ENCODE assay signal across 20 mouse cellular contexts in the genomic region with DNA sequence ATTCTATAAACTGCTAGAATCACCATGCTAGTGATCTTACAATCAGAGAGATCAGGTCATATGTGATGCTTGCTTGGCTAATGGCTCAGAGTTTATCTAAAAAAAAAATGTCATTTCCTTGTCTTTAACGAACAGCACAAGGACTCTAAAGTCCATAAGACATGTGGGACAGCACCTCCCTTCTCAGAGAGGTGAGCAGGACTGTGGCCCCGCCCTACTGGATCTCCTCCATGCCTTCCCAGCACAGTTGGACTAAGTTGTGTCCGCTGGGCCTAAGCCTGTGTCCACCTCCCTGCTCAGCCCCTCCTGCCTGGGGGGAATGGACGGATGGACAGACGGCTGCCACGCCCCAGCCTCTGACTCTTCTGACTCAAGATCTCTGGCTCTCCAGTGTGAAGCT. TPM values are rescaled to one million over a fixed set of nuclear protein-coding genes. Genes with fewer than 3 reads are reported as not detected.
DNase-seq lines count a peak whose midpoint lies in the region; ATAC-seq and TF ChIP-seq lines count a peak whose summit lies in the region.
"Had no signal": no experiment of that assay in that cellular context is flagged by ENCODE, and none has a peak within 500 bp of the region (broad histone marks: within the 10 kb centered on the region; RNA-seq: fewer than 3 reads in every experiment).

No protein-coding gene starts in this region.

- no peak overlapping the region for H3K9ac ChIP-seq in intestine, embryonic 15.5 days
- H3K9ac ChIP-seq in intestine, embryonic 16.5 days (ENCODE audit: low read depth, low read length), result no peak overlapping the region
- no peak overlapping the region for H3K9ac ChIP-seq in stomach, postnatal 0 days (ENCODE audit: low read length)
- no peak overlapping the region for H3K9ac ChIP-seq in hindbrain, embryonic 11.5 days (ENCODE audit: low read depth, low read length)
- H3K9ac ChIP-seq: embryonic facial prominence, embryonic 13.5 days; embryonic facial prominence, embryonic 15.5 days; forebrain, embryonic 12.5 days had no signal

- no peak overlapping the region for H3K4me3 ChIP-seq in intestine, embryonic 15.5 days (replicated peaks)
- no peak overlapping the region for H3K4me3 ChIP-seq in intestine, embryonic 16.5 days (ENCODE audit: low read length)
- H3K4me3 ChIP-seq in stomach, postnatal 0 days (ENCODE audit: low read depth, low read length), result no peak overlapping the region
- no peak overlapping the region for H3K4me3 ChIP-seq in hindbrain, embryonic 11.5 days (ENCODE audit: low read depth, low read length)
- H3K4me3 ChIP-seq: embryonic facial prominence, embryonic 13.5 days; embryonic facial prominence, embryonic 15.5 days; erythroblast, embryonic 14.5 days; forebrain, embryonic 10.5 days; forebrain, embryonic 12.5 days had no signal

- H3K27ac ChIP-seq in intestine, embryonic 15.5 days, result no peak overlapping the region
- no peak overlapping the region for H3K27ac ChIP-seq in intestine, embryonic 16.5 days (ENCODE audit: low read length)
- H3K27ac ChIP-seq in stomach, postnatal 0 days (replicated peaks), result no peak overlapping the region
- no peak overlapping the region for H3K27ac ChIP-seq in hindbrain, embryonic 11.5 days (ENCODE audit: low read depth, low read length)
- H3K27ac ChIP-seq: embryonic facial prominence, embryonic 13.5 days; embryonic facial prominence, embryonic 15.5 days; forebrain, embryonic 10.5 days; forebrain, embryonic 12.5 days had no signal

- H3K4me1 ChIP-seq in intestine, embryonic 15.5 days (replicated peaks), result no peaks in the 10 kb centered on the region
- H3K4me1 ChIP-seq in intestine, embryonic 16.5 days (ENCODE audit: control insufficient read depth, insufficient read depth, low read length), result no peaks in the 10 kb centered on the region
- H3K4me1 ChIP-seq in stomach, postnatal 0 days (replicated peaks; ENCODE audit: control insufficient read depth, insufficient read depth), result no peaks in the 10 kb centered on the region
- H3K4me1 ChIP-seq in hindbrain, embryonic 11.5 days (replicated peaks; ENCODE audit: control insufficient read depth, insufficient read depth, low read length), result no peaks in the 10 kb centered on the region
- H3K4me1 ChIP-seq: embryonic facial prominence, embryonic 13.5 days; embryonic facial prominence, embryonic 15.5 days; forebrain, embryonic 10.5 days; forebrain, embryonic 12.5 days had no signal

- no peaks in the 10 kb centered on the region for H3K9me3 ChIP-seq in intestine, embryonic 15.5 days
- no peaks in the 10 kb centered on the region for H3K9me3 ChIP-seq in intestine, embryonic 16.5 days (ENCODE audit: control insufficient read depth, low read length)
- no peaks in the 10 kb centered on the region for H3K9me3 ChIP-seq in stomach, postnatal 0 days (ENCODE audit: control insufficient read depth, low read length)
- H3K9me3 ChIP-seq in hindbrain, embryonic 11.5 days (ENCODE audit: control insufficient read depth, low read length), result no peaks in the 10 kb centered on the region
- H3K9me3 ChIP-seq: embryonic facial prominence, embryonic 13.5 days; embryonic facial prominence, embryonic 15.5 days; forebrain, embryonic 10.5 days; forebrain, embryonic 12.5 days had no signal

- 80% methylated on average over 6 of the region's 6 CpGs for WGBS in intestine, embryonic 15.5 days
- 78% methylated on average over 6 of the region's 6 CpGs for WGBS in intestine, embryonic 16.5 days
- WGBS in stomach, postnatal 0 days, result 76% methylated on average over 6 of the region's 6 CpGs
- WGBS in hindbrain, embryonic 11.5 days, result 79% methylated on average over 6 of the region's 6 CpGs

- TF ChIP-seq EP300 in stomach, postnatal 0 days (optimal IDR thresholded peaks at IDR 0.05), result no peak

- H3K4me2 ChIP-seq in intestine, embryonic 15.5 days (replicated peaks), result no peak overlapping the region
- H3K4me2 ChIP-seq in intestine, embryonic 16.5 days (ENCODE audit: low read depth, low read length), result no peak overlapping the region
- no peak overlapping the region for H3K4me2 ChIP-seq in stomach, postnatal 0 days (replicated peaks; ENCODE audit: low read depth)
- no peak overlapping the region for H3K4me2 ChIP-seq in hindbrain, embryonic 11.5 days (replicated peaks; ENCODE audit: low read depth, low read length)
- H3K4me2 ChIP-seq: embryonic facial prominence, embryonic 13.5 days; embryonic facial prominence, embryonic 15.5 days; forebrain, embryonic 12.5 days had no signal

- no peak for TF ChIP-seq CTCF in stomach, postnatal 0 days (IDR thresholded peaks at IDR 0.05; ENCODE audit: low read depth)

- no peak for DNase-seq in stomach, postnatal 0 days (ENCODE audit: low spot score)
- DNase-seq in hindbrain, embryonic 11.5 days (ENCODE audit: low spot score), result no peak
- no peak for DNase-seq in MN1 (ENCODE audit: low spot score)
- DNase-seq: adrenal gland, adult 8-10 months; adrenal gland, postnatal 14 days; adrenal gland, postnatal 36 days; cerebellum, adult 18-20 months; cerebellum, adult 9-10 months; cerebellum, postnatal 10 days had no signal

- H3K36me3 ChIP-seq in intestine, embryonic 15.5 days, result no peaks in the 10 kb centered on the region
- no peaks in the 10 kb centered on the region for H3K36me3 ChIP-seq in intestine, embryonic 16.5 days (ENCODE audit: control insufficient read depth, insufficient read depth, low read length)
- peaks cover 10% of the 10 kb centered on the region; the same call in 1 of the 2 replicates for H3K36me3 ChIP-seq in stomach, postnatal 0 days (ENCODE audit: control insufficient read depth, insufficient read depth, low read length)
- H3K36me3 ChIP-seq in hindbrain, embryonic 11.5 days (ENCODE audit: control insufficient read depth, insufficient read depth, low read length), result no peaks in the 10 kb centered on the region

- peak; percentile 75 for ATAC-seq in intestine, embryonic 15.5 days
- peak; percentile 72 for ATAC-seq in intestine, embryonic 16.5 days
- ATAC-seq in stomach, postnatal 0 days (ENCODE audit: low FRiP score, low TSS enrichment), result peak; percentile 53; the same call in 1 of the 2 replicates
- no peak for ATAC-seq in hindbrain, embryonic 11.5 days (ENCODE audit: low FRiP score)
- ATAC-seq: activated CD4-positive, CD25-positive, alpha-beta regulatory T cell, adult 4 months; forebrain, embryonic 14.5 days; forebrain, embryonic 16.5 days; Patski had no signal

- H3K27me3 ChIP-seq in intestine, embryonic 15.5 days (replicated peaks), result no peaks in the 10 kb centered on the region
- H3K27me3 ChIP-seq in intestine, embryonic 16.5 days (replicated peaks; ENCODE audit: control insufficient read depth, insufficient read depth, low read length), result no peaks in the 10 kb centered on the region
- no peaks in the 10 kb centered on the region for H3K27me3 ChIP-seq in stomach, postnatal 0 days (ENCODE audit: control insufficient read depth, insufficient read depth, low read length)
- no peaks in the 10 kb centered on the region for H3K27me3 ChIP-seq in hindbrain, embryonic 11.5 days (ENCODE audit: control insufficient read depth, insufficient read depth, low read length)
- H3K27me3 ChIP-seq: embryonic facial prominence, embryonic 13.5 days; embryonic facial prominence, embryonic 15.5 days; forebrain, embryonic 12.5 days; Patski had no signal

RNA-seq across cellular contexts. Expression of gene Sla2, which starts 48.0 kb away (rescaled TPM):
- polyA plus RNA-seq in intestine, embryonic 15.5 days (2015; fragmentation: Nextera tagmentation; extraction: Ambion mirVana), result 0.53 and 0.66 TPM in 2 replicates
- 0.54 and 0.71 TPM in 2 replicates for polyA plus RNA-seq in intestine, embryonic 16.5 days (2015; fragmentation: Nextera tagmentation; extraction: Ambion mirVana)
- polyA plus RNA-seq in stomach, postnatal 0 days (2015; fragmentation: Nextera tagmentation; extraction: Ambion mirVana), result 0.10 and 0.17 TPM in 2 replicates
- polyA plus RNA-seq in hindbrain, embryonic 11.5 days (2014; fragmentation: Nextera tagmentation; extraction: Ambion mirVana), result 0.47 and 0.59 TPM in 2 replicates

RNA-seq across cellular contexts. Expression of gene Ndrg3, which starts 56.9 kb away (rescaled TPM):
- 41.7 and 42.9 TPM in 2 replicates for polyA plus RNA-seq in intestine, embryonic 15.5 days (2015; fragmentation: Nextera tagmentation; extraction: Ambion mirVana)
- polyA plus RNA-seq in intestine, embryonic 16.5 days (2015; fragmentation: Nextera tagmentation; extraction: Ambion mirVana), result 46.7 and 47.6 TPM in 2 replicates
- polyA plus RNA-seq in stomach, postnatal 0 days (2015; fragmentation: Nextera tagmentation; extraction: Ambion mirVana), result 21.1 and 22.4 TPM in 2 replicates
- 48.2 and 50.2 TPM in 2 replicates for polyA plus RNA-seq in hindbrain, embryonic 11.5 days (2014; fragmentation: Nextera tagmentation; extraction: Ambion mirVana)
